Mouse (Mus musculus): ENCODE measurements around the gene Mef2b. TPM values are rescaled to one million over a fixed set of nuclear protein-coding genes. Genes with fewer than 3 reads are reported as not detected.

Mef2b gene
- polyA plus RNA-seq, 1 experiment from 2014 or later: 0.29 TPM

DNA sequence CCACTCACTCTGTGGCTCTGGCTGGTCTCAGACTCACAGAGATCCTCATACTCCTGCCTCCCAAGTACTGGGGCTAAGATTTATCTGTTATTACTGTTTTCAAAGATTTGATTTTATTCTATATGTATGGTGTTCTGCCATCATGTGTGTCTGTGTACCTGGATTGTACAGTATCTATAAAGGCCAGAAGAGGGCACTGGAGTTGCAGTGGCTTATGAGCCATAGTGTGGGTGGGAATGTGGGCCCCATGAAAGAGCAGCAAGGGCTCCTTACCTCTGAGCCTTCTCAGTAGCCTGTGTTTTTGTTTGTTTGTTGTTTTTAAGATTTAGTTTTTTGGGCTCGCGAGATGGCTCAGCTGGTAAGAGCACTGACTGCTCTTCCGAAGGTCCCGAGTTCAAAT lies 39.6 kb downstream of the Mef2b start:
- peak; percentile 40 for DNase-seq (ENCODE audit: low spot score)
- 96% methylated on average over 4 of the region's 4 CpGs for WGBS
- no peaks in the 10 kb centered on the region; the same call in 1 of the 2 replicates for H3K36me3 ChIP-seq (ENCODE audit: insufficient read depth, low read length)

DNA sequence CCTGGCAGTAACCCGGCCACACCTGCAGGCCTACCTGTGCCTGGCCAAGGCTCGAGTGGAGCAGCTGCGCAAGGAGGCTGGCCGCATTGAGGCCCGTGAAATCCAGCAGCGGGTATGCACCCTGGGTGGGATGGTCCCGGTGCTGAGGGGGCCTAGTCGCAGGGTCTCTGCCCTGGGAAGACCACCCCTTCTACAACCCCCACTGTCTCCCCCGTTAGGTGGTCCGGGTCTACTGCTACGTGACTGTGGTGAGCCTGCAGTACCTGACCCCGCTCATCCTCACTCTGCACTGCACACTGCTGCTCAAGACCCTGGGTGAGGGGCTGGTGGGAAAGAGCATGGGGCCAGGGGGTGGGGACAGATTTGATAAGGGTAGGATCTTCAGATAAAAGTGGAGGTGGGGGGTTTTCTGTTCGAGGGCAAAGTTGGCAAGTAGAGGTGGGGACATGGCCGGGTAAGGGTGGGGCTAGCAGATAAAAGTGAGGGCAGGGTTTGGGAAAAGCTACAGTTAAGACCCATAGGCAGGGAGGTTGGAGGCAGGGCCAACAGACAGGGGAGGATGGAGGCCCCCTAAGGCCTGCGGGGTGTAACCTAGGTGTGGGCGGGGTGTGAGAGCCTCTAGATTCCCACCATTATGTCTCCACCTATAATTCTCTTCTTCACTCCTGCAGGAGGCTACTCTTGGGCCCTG lies 41.8 kb downstream of the Mef2b start:
- Histone ChIP-seq H3K27me3 (replicated peaks; ENCODE audit: insufficient read depth, low read length) (no peaks in the 10 kb centered on the region), H3K4me1 (ENCODE audit: insufficient read depth, low read depth, low read length) (no peaks in the 10 kb centered on the region), H3K27ac (ENCODE audit: low read length) (no peak overlapping the region), H3K36me3 (ENCODE audit: insufficient read depth, low read length) (no peaks in the 10 kb centered on the region; the same call in 1 of the 2 replicates), H3K9ac (replicated peaks; ENCODE audit: low read depth) (no peak overlapping the region), H3K9me3 (ENCODE audit: low read length) (no peaks in the 10 kb centered on the region), H3K4me2 (replicated peaks; ENCODE audit: low read depth, low read length) (no peak overlapping the region), H3K4me3 (ENCODE audit: low read depth, low read length) (no peak overlapping the region)
- no peak for ATAC-seq
- DNase-seq (ENCODE audit: low spot score): no peak
- 80% methylated on average over 16 of the region's 16 CpGs for WGBS
- TF ChIP-seq CTCF (IDR thresholded peaks at IDR 0.05) (no peak), EP300 (IDR thresholded peaks at IDR 0.05) (no peak)

More for the DNA sequence above, 39.6 kb downstream of the Mef2b start:
- H3K27ac ChIP-seq (ENCODE audit: low read length): no peak overlapping the region
- H3K9ac ChIP-seq (replicated peaks; ENCODE audit: low read depth): no peak overlapping the region
- no peak overlapping the region for H3K4me2 ChIP-seq (replicated peaks; ENCODE audit: low read depth, low read length)
- no peak overlapping the region for H3K4me3 ChIP-seq (ENCODE audit: low read depth, low read length)
- peak; percentile 42; the same call in 1 of the 2 replicates for ATAC-seq
- TF ChIP-seq CTCF (IDR thresholded peaks at IDR 0.05) (peak; percentile 69), EP300 (IDR thresholded peaks at IDR 0.05) (no peak)
- H3K9me3 ChIP-seq (ENCODE audit: low read length): no peaks in the 10 kb centered on the region
- no peaks in the 10 kb centered on the region for H3K4me1 ChIP-seq (ENCODE audit: insufficient read depth, low read depth, low read length)
- H3K27me3 ChIP-seq (replicated peaks; ENCODE audit: insufficient read depth, low read length): no peaks in the 10 kb centered on the region

DNA sequence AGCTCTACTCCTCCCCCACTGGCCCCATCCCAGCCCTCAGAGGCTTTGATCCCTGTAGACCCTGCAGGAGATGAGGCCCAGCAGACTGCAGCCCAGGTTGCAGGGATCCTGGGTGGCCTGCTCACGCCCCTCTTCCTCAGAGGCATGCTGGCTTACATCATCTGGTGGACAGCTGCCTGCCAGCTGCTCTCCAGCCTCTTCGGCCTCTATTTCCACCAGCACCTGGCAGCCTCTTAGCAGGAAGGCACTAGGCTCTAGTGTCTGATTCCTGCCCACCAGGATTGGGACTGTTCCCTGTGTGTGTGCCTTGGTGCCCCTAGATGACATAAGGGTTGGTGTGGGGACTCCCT lies 42.4 kb downstream of the Mef2b start:
- DNase-seq (ENCODE audit: low spot score) (no peak), ATAC-seq (no peak)
- no peak overlapping the region for H3K27ac ChIP-seq (ENCODE audit: low read length)

DNA sequence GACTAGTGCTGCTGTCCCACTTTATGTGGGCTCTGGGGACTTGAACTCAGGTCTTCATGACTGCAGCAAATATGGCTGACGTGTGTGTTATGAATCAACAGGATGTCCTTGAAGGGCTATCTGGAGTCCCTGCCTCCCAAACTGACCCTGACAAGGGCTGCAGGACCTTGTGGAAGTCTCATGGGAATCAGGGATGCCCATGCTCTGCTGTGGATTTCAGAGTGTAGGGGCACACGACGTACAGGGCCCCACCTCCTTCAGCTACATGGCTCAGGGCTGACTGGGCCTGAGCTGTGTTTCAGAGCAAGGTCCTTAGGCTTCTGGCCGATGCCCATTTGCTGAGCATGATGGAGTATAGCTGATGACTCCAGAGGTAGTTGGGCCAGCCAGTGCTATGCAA lies 43.7 kb downstream of the Mef2b start:
- no peaks in the 10 kb centered on the region for H3K4me1 ChIP-seq (ENCODE audit: insufficient read depth, low read depth, low read length)
- H3K4me2 ChIP-seq (replicated peaks; ENCODE audit: low read depth, low read length): no peak overlapping the region
- DNase-seq (ENCODE audit: low spot score): no peak
- no peak overlapping the region for H3K9ac ChIP-seq (replicated peaks; ENCODE audit: low read depth)
- H3K4me3 ChIP-seq (ENCODE audit: low read depth, low read length): no peak overlapping the region
- H3K36me3 ChIP-seq (ENCODE audit: insufficient read depth, low read length): no peaks in the 10 kb centered on the region; the same call in 1 of the 2 replicates
- TF ChIP-seq EP300 (IDR thresholded peaks at IDR 0.05) (no peak), CTCF (IDR thresholded peaks at IDR 0.05) (no peak)
- H3K27ac ChIP-seq (ENCODE audit: low read length): no peak overlapping the region
- no peaks in the 10 kb centered on the region for H3K27me3 ChIP-seq (replicated peaks; ENCODE audit: insufficient read depth, low read length)
- H3K9me3 ChIP-seq (ENCODE audit: low read length): no peaks in the 10 kb centered on the region
- 75% methylated on average over 4 of the region's 4 CpGs for WGBS
- no peak for ATAC-seq

More for the DNA sequence above, 42.4 kb downstream of the Mef2b start:
- Histone ChIP-seq H3K27me3 (replicated peaks; ENCODE audit: insufficient read depth, low read length) (no peaks in the 10 kb centered on the region), H3K4me1 (ENCODE audit: insufficient read depth, low read depth, low read length) (no peaks in the 10 kb centered on the region), H3K9me3 (ENCODE audit: low read length) (no peaks in the 10 kb centered on the region), H3K4me3 (ENCODE audit: low read depth, low read length) (no peak overlapping the region), H3K9ac (replicated peaks; ENCODE audit: low read depth) (no peak overlapping the region), H3K4me2 (replicated peaks; ENCODE audit: low read depth, low read length) (no peak overlapping the region), H3K36me3 (ENCODE audit: insufficient read depth, low read length) (no peaks in the 10 kb centered on the region; the same call in 1 of the 2 replicates)
- TF ChIP-seq EP300 (IDR thresholded peaks at IDR 0.05) (no peak), CTCF (IDR thresholded peaks at IDR 0.05) (no peak)
- WGBS: 66% methylated on average over 2 of the region's 2 CpGs

DNA sequence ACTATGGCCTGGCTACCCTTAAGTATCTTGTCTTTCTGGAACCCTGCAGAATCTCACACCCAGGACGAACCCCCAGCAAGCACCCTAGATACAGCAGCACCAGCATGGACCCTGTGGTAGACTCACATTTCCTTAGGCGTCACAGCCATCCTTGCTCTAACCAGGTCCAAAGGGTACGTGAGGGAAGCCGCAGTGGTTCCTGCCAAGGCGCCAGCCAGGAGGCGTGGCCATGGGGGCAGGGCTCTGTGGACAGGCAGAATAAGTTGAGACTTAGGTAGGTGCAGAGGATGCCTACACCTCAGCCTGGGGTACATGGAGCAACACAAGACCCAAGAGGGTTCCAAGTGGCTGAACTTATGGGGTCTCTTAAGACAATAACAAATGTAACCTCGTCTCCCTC lies 49.2 kb downstream of the Mef2b start:
- no peak overlapping the region for H3K4me2 ChIP-seq (replicated peaks; ENCODE audit: low read depth, low read length)
- no peaks in the 10 kb centered on the region for H3K4me1 ChIP-seq (ENCODE audit: insufficient read depth, low read depth, low read length)
- H3K4me3 ChIP-seq (ENCODE audit: low read depth, low read length): no peak overlapping the region
- H3K27ac ChIP-seq (ENCODE audit: low read length): no peak overlapping the region
- H3K36me3 ChIP-seq (ENCODE audit: insufficient read depth, low read length): no peaks in the 10 kb centered on the region
- DNase-seq (ENCODE audit: low spot score) (no peak), ATAC-seq (no peak)
- H3K27me3 ChIP-seq (replicated peaks; ENCODE audit: insufficient read depth, low read length): no peaks in the 10 kb centered on the region
- no peak overlapping the region for H3K9ac ChIP-seq (replicated peaks; ENCODE audit: low read depth)
- H3K9me3 ChIP-seq (ENCODE audit: low read length): no peaks in the 10 kb centered on the region
- TF ChIP-seq CTCF (IDR thresholded peaks at IDR 0.05): no peak
- TF ChIP-seq EP300 (IDR thresholded peaks at IDR 0.05): no peak
- 63% methylated on average over 7 of the region's 7 CpGs for WGBS

DNA sequence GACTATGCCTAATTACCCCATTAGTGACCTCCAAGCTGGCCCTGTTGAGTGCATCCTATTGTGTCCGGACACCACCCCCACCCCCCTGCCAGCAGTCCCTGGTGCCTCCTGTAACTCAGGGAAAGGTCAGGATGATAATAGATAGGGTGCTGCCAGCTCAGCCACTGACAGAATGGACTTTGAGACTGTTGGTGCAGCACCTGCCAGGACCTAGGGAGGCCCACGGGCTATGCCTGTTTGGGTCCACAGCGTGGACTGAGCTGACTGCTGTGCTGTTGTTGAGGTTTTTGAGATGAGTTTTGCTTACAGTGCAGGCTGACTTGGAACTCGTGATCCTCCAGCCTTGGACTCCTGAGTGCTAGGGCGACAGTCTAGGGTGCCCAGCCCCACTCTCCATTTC lies 53.7 kb downstream of the Mef2b start:
- ATAC-seq (no peak), DNase-seq (ENCODE audit: low spot score) (no peak)
- Histone ChIP-seq H3K36me3 (ENCODE audit: insufficient read depth, low read length) (no peaks in the 10 kb centered on the region), H3K4me2 (replicated peaks; ENCODE audit: low read depth, low read length) (no peak overlapping the region), H3K27me3 (replicated peaks; ENCODE audit: insufficient read depth, low read length) (no peaks in the 10 kb centered on the region), H3K9ac (replicated peaks; ENCODE audit: low read depth) (no peak overlapping the region), H3K4me1 (ENCODE audit: insufficient read depth, low read depth, low read length) (no peaks in the 10 kb centered on the region), H3K4me3 (ENCODE audit: low read depth, low read length) (no peak overlapping the region), H3K9me3 (ENCODE audit: low read length) (no peaks in the 10 kb centered on the region), H3K27ac (ENCODE audit: low read length) (no peak overlapping the region)
- TF ChIP-seq CTCF (IDR thresholded peaks at IDR 0.05) (no peak), EP300 (IDR thresholded peaks at IDR 0.05) (no peak)
- 70% methylated on average over 5 of the region's 5 CpGs for WGBS

Data from lung, postnatal 0 days (tissue).